Mouse (Mus musculus) heart, embryonic 15.5 days (tissue): Measurements from ENCODE around the gene Vmn2r107. TPM values are rescaled to one million over a fixed set of nuclear protein-coding genes. Genes with fewer than 3 reads are reported as not detected.

Experiments
- ATAC-seq: fragments of 200-750 bp; cut with Nextera tagmentation; replicated peaks from 2 replicates; pipeline ENCODE4 v1.8.0; 2017; ENCODE audit warnings: low read depth, moderate TSS enrichment; ENCODE audit not compliant: insufficient number of reproducible peaks, insufficient read depth, low FRiP score
- H3K27ac ChIP-seq: fragments of 300-500 bp; sonication (generic); 2 replicates; pipeline ENCODE4 v1.5.1; 2015; ENCODE audit warnings: mild to moderate bottlenecking, inconsistent platforms
- H3K27me3 ChIP-seq: fragments of 300-500 bp; sonication (generic); 2 replicates; pipeline ENCODE4 v1.6.1; 2015; ENCODE audit warnings: inconsistent platforms
- H3K36me3 ChIP-seq: fragments of 300-500 bp; sonication (generic); 2 replicates; pipeline ENCODE4 v1.6.1; 2015; ENCODE audit warnings: mild to moderate bottlenecking, inconsistent platforms
- H3K4me1 ChIP-seq: fragments of 300-500 bp; sonication (generic); replicated peaks from 2 replicates; pipeline ENCODE4 v1.6.1; 2015; ENCODE audit warnings: inconsistent platforms
- H3K4me2 ChIP-seq: fragments of 300-500 bp; sonication (generic); 2 replicates; pipeline ENCODE4 v1.6.1; 2015; ENCODE audit warnings: inconsistent platforms, mild to moderate bottlenecking, moderate library complexity
- H3K4me3 ChIP-seq: fragments of 300-500 bp; sonication (generic); 2 replicates; pipeline ENCODE4 v1.5.1; 2015; ENCODE audit warnings: mild to moderate bottlenecking, inconsistent platforms
- H3K9ac ChIP-seq: fragments of 300-500 bp; sonication (generic); 2 replicates; pipeline ENCODE4 v1.6.1; 2015; ENCODE audit warnings: mild to moderate bottlenecking, inconsistent platforms
- H3K9me3 ChIP-seq: fragments of 300-500 bp; sonication (generic); replicated peaks from 2 replicates; pipeline ENCODE4 v1.6.1; 2016; ENCODE audit warnings: inconsistent platforms
- WGBS: fragments of 180-500 bp; shearing (Covaris S2); methylation state at CpG from one replicate; pipeline ENCODE4 v1.1.7; 2015; ENCODE audit warnings: mixed read lengths; 5-methylcytosine and 5-hydroxymethylcytosine counted together
- polyA plus RNA-seq: library from polyadenylated mRNA; unstranded; fragments of >200 nt; fragmentation: Nextera tagmentation; extraction: Ambion mirVana; gene quantifications from 2 replicates; pipeline ENCODE4 v1.2.1, GENCODE M21; 2015

Vmn2r107 gene
- polyA plus RNA-seq: not detected in 2 replicates

GRCm38 (mm10) chr17:20344942-20345341 is at the start of gene Vmn2r107:
Gene Vmn2r107 (plus strand): TSS chr17:20345242.
- Histone ChIP-seq H3K9ac (no peak within 1 kb of the TSS), H3K36me3 (no peaks in the 10 kb centered on the region), H3K9me3 (no peaks in the 10 kb centered on the region; the same call in 1 of the 2 replicates), H3K4me2 (no peak within 1 kb of the TSS), H3K4me3 (no peak within 1 kb of the TSS), H3K4me1 (no peaks in the 10 kb centered on the region), H3K27ac (no peak within 1 kb of the TSS), H3K27me3 (no peaks in the 10 kb centered on the region)
- WGBS: 45% methylated on average over 2 of the region's 2 CpGs
- no peak for ATAC-seq

- Histone ChIP-seq H3K27me3 (no peaks in the 10 kb centered on the region), H3K9me3 (no peaks in the 10 kb centered on the region; the same call in 1 of the 2 replicates), H3K4me2 (no peak overlapping the region), H3K9ac (no peak overlapping the region), H3K4me1 (no peaks in the 10 kb centered on the region), H3K27ac (no peak overlapping the region), H3K4me3 (no peak overlapping the region), H3K36me3 (no peaks in the 10 kb centered on the region)
- 89% methylated on average over 1 of the region's 1 CpGs for WGBS
- no peak for ATAC-seq
Observed at GRCm38 (mm10) chr17:20305790-20306189, 39.3 kb upstream of the Vmn2r107 start.

GRCm38 (mm10) chr17:20399105-20399504 is 54.1 kb downstream of the Vmn2r107 start:
- H3K4me3 ChIP-seq: no peak overlapping the region
- no peaks in the 10 kb centered on the region for H3K36me3 ChIP-seq
- no peaks in the 10 kb centered on the region for H3K4me1 ChIP-seq
- H3K27me3 ChIP-seq: no peaks in the 10 kb centered on the region
- WGBS: 34% methylated on average over 2 of the region's 2 CpGs
- ATAC-seq: no peak
- H3K9me3 ChIP-seq: peaks cover 14% of the 10 kb centered on the region
- H3K27ac ChIP-seq: no peak overlapping the region
- no peak overlapping the region for H3K4me2 ChIP-seq
- no peak overlapping the region for H3K9ac ChIP-seq

- no peak within 1 kb of the TSS for H3K27ac ChIP-seq
- no peak within 1 kb of the TSS for H3K9ac ChIP-seq
- H3K9me3 ChIP-seq: no peaks in the 10 kb centered on the region
- H3K4me3 ChIP-seq: no peak within 1 kb of the TSS
- no peaks in the 10 kb centered on the region for H3K4me1 ChIP-seq
- no peaks in the 10 kb centered on the region for H3K36me3 ChIP-seq
- H3K27me3 ChIP-seq: no peaks in the 10 kb centered on the region
- H3K4me2 ChIP-seq: no peak within 1 kb of the TSS
- WGBS: 23% methylated on average over 1 of the region's 1 CpGs
- no peak for ATAC-seq
Observed at GRCm38 (mm10) chr17:20413846-20414245, 68.8 kb downstream of the Vmn2r107 start, which contains the start of gene Vmn1r224. Gene Vmn1r224 (plus strand): TSS chr17:20414146.

Other genes starting within 250 kb of the Vmn2r107 start
- gene Fpr-rs7, start 231.0 kb upstream of the Vmn2r107 start, polyA plus RNA-seq: not detected in 2 replicates
- gene Fpr-rs6, start 162.1 kb upstream of the Vmn2r107 start, polyA plus RNA-seq: not detected in 2 replicates
- not detected in 2 replicates for gene Vmn2r105, start 110.2 kb upstream of the Vmn2r107 start, polyA plus RNA-seq
- gene Vmn2r106, start 59.7 kb upstream of the Vmn2r107 start, polyA plus RNA-seq: not detected in 2 replicates
- gene Vmn1r224, start 68.9 kb downstream of the Vmn2r107 start, polyA plus RNA-seq: not detected in 2 replicates
- gene Vmn2r108, start 136.1 kb downstream of the Vmn2r107 start, polyA plus RNA-seq: not detected in 2 replicates
- gene Vmn1r225, start 152.9 kb downstream of the Vmn2r107 start, polyA plus RNA-seq: not detected in 2 replicates
- gene Vmn2r109, start 219.5 kb downstream of the Vmn2r107 start, polyA plus RNA-seq: not detected in 2 replicates